Mouse (Mus musculus) right cerebral cortex, postnatal 14 days (tissue): ENCODE results near the gene Gga3.

Source experiments
- DNase-seq: peaks from one replicate; pipeline ENCODE4 v3.0.0; 2022

The Gga3 gene

GRCm38 (mm10) chr11:115611173-115611572 is 7.3 kb upstream of the Gga3 start:
- DNase-seq: no peak

GRCm38 (mm10) chr11:115609576-115609975 is 5.7 kb upstream of the Gga3 start:
- DNase-seq: no peak

DNA sequence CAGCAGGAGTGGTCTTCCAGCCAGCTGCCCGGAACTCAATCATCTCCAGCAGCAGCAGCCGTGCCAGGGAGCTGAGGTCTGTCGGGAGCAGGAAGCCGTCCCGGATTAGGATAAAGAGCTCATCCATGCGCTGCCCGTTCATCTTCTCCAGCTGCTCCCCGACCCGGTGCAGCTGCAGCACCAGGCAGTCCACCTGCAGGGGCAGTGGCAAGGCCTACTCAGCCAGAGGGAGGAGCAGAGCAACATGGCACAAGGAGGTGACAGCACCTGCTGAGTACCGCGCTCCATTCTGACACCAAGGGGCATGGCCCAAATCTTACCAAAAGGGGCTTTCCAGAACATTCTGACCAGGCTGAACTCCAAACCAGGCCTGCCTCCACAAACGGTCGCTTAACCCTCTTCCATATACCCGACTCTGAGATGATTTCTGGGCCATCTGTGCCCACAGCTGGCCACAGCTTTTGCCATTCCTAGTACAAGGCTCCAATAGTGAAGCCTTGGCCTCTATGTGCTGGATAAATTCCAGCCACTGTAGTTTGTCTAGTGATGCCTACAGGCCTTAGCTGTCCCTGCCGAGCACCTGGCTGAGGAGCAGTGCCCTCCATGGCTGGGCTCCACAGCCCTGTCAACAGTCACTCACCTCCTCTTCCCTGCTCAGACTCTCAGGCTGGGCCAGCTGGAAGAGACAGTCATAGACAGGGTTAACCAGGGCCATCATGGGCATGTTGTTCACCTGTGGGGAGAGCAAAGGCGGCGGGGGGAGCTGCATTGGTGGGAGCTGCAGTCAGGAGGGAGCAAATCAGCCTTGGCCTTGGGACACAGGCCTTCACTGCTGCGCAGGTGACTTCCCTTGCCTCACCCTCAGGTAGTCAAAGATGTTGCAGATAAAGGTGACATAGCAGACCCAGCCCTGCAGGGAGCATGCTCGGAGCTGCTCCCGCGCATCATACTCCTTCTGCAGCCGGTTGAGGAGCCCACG is 4.9 kb upstream of the Gga3 start:
- no peak for DNase-seq

DNA sequence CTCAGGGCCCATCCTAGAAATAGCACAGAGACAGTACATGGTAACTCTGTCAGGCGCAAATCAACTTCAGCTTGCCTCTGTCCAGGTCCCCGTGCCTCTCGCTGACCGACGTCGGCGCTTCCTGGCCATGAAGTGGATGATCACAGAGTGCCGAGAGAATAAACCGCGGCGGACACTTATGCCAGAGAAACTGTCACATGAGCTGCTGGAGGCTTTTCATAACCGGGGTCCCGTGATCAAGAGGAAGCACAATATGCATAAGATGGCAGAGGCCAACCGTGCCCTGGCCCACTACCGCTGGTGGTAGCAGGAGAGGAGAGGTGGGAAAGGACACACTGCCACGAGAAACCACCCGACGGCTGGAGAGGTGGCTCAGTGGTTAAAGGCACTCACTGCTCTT is 2.9 kb upstream of the Gga3 start:
- no peak for DNase-seq

DNA sequence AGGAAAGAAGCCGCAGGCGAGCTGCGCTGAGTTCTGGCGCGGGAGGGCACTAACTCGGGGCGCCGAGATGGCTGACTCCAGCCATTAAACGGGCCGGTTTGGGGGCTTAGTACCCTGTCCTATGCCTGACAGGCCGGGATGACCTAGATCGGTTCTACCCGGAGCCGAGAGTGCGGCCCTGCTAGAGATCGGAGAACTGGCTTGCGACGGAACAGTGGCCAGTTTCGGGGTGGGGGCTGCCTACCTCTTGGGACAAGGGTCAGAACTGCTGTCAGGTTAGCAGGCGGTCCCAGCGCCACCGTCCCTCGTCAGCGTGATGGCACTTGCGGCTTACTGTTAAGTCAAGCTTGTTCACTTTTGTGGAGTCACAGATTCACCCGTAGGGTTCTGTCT is 449 bp upstream of the Gga3 start:
- no peak for DNase-seq

- DNase-seq: no peak
These were observed 749 bp downstream of the Gga3 start for GRCm38 (mm10) chr11:115603128-115603475.

GRCm38 (mm10) chr11:115601174-115601573 is 2.7 kb downstream of the Gga3 start:
- DNase-seq: no peak

DNA sequence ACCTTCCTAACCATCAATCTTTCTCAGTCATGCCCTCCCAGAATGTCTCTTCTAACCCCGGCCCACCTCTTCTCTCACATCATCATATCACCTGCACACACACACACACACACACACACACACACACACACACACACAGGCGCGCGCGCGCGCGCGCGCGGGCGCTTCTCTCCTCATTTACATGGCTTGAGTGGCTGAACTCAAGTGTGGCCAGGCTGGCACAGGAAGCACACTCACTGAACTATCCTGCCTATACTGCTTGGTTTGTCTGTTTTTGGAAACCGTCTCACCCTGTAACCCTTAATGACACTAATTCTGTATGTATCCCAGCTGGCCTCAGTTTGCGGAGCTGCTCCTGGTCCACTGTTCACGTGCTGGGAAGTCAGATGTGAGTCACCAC is 3.1 kb downstream of the Gga3 start:
- DNase-seq: no peak

DNA sequence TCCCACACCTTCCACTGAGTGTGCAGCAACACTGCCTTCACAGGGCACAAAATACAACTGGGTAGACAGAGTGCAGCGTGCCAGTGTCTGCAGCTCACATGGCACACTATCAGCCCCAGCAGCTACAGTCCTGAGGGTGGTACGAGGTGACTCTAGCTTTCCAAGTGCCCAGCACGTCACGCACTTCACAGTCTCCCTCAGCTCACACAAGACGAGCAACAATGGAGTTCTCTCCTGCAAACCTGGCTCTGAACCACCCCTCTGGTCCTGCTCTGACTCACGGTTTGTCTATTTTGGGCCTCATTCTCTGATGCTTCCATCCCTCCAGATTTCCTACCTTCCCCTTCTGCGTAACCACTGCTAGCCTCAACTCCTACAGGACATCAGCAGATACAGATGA is 4.1 kb downstream of the Gga3 start:
- DNase-seq: no peak

- DNase-seq: no peak
These were observed 5.5 kb downstream of the Gga3 start for GRCm38 (mm10) chr11:115598309-115598708.

DNA sequence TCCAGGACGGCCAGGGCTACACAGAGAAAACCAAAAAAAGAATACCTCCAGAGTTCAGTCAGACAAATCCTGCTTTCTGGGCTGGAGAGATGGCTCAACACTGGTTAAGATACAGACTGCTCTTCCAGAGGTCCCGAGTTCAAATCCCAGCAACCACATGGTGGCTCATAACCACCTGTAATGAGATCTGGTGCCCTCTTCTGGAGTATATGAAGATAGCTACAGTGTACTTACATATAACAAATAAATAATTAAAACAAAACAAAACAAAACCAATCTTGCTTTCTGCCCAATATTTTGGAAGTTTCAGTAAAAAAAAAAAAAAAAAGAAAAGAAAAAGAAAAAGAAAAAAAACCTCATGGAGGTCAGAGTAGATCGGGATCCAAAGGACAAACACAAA is 8.6 kb downstream of the Gga3 start:
- no peak for DNase-seq

DNA sequence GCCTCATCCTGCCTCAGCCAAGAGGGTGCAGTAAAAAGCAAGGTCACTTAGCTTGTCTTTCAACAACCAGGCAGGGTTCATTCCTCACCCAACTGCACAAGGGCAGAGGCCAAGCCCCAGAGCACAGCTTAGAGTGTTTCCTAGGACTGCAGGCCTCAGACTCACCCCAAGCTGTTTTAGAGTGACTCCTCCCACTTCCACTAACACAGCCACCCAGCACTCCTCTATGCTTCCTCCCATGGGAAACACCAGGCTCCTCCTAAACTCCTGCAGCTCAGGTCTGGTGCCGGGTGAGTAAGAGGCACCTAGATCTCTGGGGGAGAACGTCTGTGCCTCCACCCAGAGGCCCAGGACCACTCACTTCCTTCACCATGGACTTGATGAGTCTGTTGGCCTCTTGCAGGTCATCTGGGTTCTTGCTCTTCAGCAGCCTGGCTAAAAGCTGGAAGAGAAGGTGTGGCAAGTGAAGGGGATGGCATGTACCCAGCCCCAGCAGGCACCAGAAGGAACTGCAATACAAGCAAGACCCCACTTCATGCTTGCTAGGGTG is 13.2 kb downstream of the Gga3 start:
- DNase-seq: no peak

DNA sequence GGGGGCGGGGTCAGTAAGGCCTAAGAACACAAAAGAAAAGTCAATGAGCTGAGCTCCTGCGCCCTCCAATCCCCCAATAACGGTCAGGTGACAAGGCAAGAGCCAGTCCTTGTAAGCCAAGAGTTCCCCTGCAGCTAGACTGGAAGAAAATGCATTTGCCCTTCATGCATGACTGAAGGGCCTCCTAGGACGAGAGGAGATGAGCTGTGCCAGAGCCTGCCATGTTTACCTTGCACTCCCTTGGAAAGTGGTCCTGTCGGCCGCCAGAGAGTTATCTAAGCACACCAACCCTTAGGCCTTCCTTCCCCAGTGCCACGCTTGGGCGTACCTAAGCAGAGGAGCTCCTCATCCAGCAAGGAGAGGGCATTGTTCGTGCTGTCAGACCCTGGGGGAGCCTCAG is 15.9 kb downstream of the Gga3 start:
- DNase-seq: no peak

DNA sequence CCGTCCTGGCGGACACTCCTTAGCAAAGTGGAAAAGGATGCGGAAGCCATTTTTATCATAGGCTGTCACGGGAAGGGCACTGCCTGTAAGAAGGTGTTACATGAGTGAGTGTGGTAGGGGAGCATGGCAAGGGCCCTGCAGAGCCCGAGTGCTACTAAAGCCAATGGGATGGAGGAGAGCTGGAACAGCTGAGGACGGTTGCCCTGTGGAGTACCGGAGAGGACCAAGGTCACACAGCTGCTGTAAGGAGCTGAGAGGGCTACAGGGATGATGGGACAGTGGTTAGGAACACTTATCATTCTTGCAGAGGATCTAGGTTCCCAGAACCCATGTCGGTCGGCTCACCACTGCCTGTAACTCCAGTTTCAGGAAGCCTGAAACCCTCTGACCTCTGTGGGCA is 17.4 kb downstream of the Gga3 start:
- no peak for DNase-seq

DNA sequence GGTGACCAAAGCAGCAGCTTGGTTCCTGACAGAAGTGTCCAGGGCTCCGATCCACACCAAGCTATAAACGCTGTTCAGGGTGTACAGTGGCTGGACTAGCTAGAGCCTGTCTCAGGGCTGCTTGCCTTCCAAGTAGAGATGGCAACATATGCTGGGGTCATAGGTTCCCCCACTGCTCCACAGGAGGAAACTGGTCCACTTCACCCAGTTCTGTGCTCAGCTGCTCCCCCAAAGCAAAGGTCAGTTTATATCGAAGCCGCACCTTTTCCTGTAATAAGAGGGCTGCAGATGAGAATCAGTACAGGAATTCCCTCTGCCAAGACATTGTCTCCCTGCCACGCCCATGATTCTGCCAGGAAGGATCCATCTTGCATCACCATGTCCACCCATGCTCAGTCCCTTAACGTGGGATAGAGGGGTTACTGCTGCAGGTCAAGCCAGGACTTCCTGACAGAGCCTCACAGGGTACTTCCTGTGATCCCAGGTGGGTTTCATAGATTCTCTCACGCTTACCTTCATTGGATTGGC is 18.2 kb downstream of the Gga3 start:
- DNase-seq: no peak

- no peak for DNase-seq
These were observed 19.3 kb downstream of the Gga3 start for GRCm38 (mm10) chr11:115584376-115585073.

DNA sequence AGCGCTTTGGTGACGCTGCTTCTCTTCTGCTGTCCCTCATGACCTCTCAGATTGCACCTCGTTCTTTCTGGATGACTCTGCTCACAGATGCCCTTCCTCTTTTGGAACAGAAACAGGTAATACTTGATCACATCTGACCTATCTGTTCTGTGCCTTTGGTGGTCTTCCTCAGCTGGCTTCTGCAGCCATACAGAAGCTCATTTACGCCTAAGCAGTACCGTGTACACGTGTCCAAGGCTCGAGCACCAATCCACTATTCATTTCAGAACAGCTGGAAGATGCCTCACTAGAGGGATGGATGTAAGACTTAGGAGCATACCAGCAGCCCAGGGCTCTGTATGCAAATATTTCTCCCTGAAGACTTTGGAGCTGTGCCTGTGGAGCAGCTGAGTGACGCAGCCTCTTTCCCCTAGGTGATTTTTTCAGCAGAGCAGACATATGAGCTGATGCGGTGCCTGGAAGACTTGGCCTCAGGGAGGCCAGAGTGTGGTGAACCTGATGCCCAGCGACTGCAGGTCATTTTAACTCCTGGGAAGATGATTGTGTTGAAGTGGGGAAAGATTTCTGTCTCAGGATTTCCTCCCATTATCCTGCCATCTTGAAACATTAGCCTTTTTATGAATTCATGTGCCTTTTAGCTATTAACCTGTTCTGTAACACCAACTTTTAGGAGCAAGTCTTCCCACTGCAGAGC is 20.8 kb downstream of the Gga3 start:
- DNase-seq: no peak

- no peak for DNase-seq
These were observed 24.8 kb downstream of the Gga3 start for GRCm38 (mm10) chr11:115579080-115579479.

DNA sequence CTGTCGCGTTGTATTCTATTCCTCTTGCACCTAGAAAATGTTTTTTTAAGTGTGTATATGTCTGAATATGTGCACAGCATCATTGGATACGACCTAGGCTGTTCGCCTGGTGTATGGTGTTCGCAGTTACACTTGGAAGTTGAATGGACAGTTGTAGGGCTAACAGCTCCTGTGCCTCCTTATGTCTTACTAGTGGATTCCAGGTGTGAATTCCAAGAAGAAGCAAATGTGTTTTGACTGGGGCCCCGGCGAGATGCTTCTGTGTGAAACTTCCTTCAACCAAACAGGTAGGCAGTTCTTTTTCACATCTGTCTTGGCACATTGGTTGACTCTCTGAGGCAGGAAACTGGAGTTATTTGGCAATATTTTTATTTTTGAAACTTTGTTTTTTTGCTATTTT is 38.9 kb downstream of the Gga3 start:
- no peak for DNase-seq

GRCm38 (mm10) chr11:115564064-115564809 is 39.6 kb downstream of the Gga3 start, which contains the start of gene Nup85:
Gene Nup85 (plus strand): TSS chr11:115564434.
- peak; percentile 99 for DNase-seq

DNA sequence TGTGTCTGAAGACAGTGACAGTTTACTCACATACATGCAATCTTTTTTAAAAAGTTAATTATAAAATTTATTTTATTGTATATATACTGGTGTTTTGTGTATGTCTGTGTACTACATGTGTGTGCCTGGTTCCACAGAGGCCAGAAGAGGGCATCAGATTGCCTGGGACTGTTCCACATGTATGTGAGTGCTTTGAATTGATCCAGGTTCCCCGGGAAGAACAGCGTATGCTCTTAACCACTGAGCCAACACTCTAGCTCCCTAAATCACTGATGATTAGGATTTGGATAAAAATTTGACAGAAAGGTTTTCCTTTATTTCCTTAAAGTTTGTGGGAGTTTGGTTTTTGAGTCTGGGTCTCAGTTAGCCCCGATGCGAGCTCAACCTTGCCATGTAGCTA is 40.4 kb downstream of the Gga3 start:
- no peak for DNase-seq

DNA sequence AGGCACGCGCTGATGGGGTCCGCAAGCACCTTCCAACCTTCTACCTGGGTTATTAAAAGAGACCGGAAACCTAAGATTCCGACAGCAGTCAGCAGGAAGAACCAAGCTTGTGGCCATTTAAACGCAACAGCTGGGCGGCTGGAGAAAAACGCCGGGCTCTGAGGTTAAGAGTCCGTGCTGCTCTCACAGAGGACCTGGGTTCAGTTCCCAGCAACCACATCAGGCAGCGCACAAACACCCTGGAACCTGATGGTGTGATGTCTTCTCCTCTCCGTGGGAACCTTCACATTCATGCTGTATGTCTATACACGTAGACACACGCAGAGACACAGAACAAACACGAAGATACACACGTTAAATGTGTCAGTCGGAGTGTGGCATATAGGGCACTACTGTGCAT is 48.1 kb downstream of the Gga3 start:
- no peak for DNase-seq
